Mouse (Mus musculus) gastrocnemius, postnatal 14 days (tissue): ENCODE measurements at regions not wholly inside any gene's neighbourhood (a gene's known extent, or its start where the extent isn't known, plus 50 kb on each side); places are given as distances from the start of the nearest gene placed in this dataset.

Source experiments
- DNase-seq: peaks from one replicate; pipeline ENCODE4 v3.0.0; 2021; ENCODE audit warnings: mixed read lengths
- intact Hi-C: fragments of 180-260 bp; cut with DNase I; formaldehyde crosslinking; loops from one replicate; pipeline ENCODE4 v1.15.1; 2025; ENCODE audit warnings: low total_unique reads

- intact Hi-C loops = no loop called here
- no peak for DNase-seq
Observed at GRCm38 (mm10) chr8:109395133-109395855, 98.5 kb upstream of the Pmfbp1 start.

GRCm38 (mm10) chr8:109399616-109400015 lies 94.2 kb upstream of the Pmfbp1 start:
- intact Hi-C loops = no loop called here
- DNase-seq = no peak

DNA sequence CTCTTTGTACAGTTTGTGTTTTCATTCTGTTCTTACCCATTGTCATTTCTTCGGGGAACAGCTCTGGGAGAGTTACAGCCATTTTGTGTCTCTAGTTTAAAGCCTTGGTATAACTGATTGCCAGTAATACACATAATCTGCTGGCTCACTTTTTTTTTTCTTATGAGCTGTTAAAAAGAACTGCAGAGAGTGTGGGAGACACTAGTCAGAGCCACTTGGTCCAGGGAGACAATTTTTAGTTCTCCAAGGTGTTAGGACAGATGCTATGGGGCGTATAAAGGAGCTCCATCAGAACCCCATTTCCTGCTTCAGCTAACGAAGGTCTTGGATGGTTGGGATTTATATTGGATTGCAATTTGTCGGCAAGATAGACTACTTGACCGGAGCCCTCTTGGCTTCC lies 93.6 kb upstream of the Pmfbp1 start:
- intact Hi-C loops = no loop called here
- no peak for DNase-seq

DNA sequence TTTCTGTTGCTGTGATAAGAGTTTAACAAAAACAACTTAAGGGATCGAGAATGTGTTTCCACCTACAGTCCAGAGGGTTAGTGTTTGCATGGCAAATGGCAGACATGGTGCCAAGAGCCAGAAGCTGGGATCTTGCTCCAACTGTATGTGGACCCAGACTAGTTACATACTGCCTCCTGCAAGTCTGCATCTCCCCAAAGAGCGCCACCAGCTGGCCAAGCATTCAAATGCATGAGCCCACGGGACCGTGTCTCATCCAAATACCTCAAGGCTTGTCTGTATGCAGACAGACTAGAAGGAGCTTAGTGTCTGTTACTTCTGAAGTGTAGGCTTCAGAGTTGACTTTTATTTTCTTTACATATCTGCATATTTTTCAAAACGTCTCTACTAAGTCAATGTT lies 85.9 kb upstream of the Pmfbp1 start:
- intact Hi-C loops = no loop called here
- no peak for DNase-seq

DNA sequence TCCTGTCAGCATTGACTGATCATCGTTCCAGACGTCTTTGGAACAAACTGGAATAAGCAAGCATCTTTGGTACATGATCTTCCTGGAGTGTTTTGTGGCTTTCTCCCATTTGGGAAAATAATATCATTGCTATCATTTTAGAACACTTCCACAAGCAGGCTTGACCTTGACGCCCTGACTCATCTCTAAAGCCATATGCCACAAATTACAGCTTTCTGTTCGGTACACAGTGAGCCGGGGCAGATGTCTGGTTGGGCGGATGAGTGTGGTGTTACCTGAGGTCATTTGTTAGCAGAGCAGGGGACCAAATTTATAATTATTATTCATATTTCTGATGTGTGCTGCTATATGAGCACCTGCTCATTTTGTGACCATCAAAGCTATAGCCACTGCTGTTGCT lies 83.3 kb upstream of the Pmfbp1 start:
- no peak for DNase-seq
- intact Hi-C loops = no loop called here

DNA sequence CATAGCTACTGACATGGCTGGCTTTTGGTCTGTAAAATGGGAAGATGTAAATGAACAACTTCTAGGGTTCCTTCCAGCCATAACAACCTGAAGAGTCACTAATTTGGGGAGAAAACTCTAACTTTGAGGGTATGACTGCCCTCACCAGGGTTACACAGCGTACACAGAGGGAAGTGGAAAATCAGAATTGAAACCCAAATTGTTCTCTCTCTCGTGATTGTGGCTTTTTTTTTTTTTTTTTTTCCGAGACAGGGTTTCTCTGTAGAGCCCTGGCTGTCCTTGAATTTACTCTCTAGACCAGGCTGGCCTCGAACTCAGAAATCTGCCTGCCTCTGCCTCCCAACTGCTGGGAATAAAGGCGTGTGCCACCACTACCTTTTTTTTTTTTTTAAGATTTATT lies 80.4 kb upstream of the Pmfbp1 start:
- no peak for DNase-seq
- intact Hi-C loops = no loop called here

GRCm38 (mm10) chr8:109415315-109415714 lies 78.5 kb upstream of the Pmfbp1 start:
- intact Hi-C loops = no loop called here
- no peak for DNase-seq

GRCm38 (mm10) chr8:109415906-109416305 lies 77.9 kb upstream of the Pmfbp1 start:
- intact Hi-C loops = no loop called here
- no peak for DNase-seq

- no peak for DNase-seq
- intact Hi-C loops = no loop called here
Observed at GRCm38 (mm10) chr8:109416327-109417100, 77.3 kb upstream of the Pmfbp1 start.

DNA sequence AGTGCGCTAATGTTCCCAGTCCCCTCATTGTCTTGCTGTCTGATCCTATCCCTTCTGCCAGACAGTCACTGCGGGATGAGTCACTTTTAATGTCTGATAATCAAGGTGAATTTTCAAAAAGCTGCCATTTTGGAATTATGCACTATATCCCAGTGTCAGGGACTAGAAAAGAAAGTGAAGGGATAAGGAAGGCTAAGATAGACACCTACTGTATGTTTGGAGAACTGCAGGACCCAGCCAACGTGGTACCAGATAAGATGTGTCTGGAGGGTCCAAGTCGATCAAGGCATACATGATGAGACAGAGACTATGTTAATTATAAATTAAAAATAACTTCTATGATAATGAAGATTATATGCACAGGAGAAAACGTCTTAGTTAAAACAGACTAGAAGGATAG lies 76.6 kb upstream of the Pmfbp1 start:
- no peak for DNase-seq
- intact Hi-C loops = no loop called here

- no peak for DNase-seq
- intact Hi-C loops = no loop called here
Observed at GRCm38 (mm10) chr8:109417971-109418370, 75.9 kb upstream of the Pmfbp1 start.

DNA sequence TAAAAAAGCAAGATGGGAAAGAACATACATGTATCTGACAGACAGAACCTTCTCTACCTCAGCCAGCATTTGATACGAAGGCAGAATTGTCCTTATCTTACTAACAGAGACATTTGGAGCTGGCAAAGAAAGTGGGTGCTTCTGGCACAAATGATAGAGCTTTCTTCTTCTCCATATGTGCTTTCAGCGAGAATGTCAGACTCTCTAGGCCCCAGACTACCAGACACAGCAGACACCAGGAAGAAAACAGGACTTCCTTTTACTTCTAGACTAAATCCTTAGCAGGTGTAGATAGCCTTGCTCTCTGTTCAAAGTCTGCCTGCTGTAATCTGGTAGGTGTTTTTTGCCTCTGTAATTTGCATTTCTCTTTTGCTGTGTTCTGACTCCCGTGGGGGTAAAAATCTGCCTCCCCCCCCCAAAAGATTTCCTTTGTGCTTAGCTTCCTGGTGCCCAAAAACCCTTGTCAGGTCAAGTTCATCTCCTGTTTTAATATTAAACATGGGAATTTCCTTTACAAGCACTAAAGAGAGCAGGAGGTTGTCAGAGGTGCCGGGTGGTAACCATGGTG lies 74.7 kb upstream of the Pmfbp1 start:
- intact Hi-C loops = no loop called here

GRCm38 (mm10) chr8:109424004-109424403 lies 69.8 kb upstream of the Pmfbp1 start:
- intact Hi-C loops = no loop called here

More for the DNA sequence above, 74.7 kb upstream of the Pmfbp1 start:
- no peak for DNase-seq

GRCm38 (mm10) chr8:109428551-109428950 lies 65.3 kb upstream of the Pmfbp1 start:
- intact Hi-C loops = no loop called here
- no peak for DNase-seq

More at GRCm38 (mm10) chr8:109424004-109424403, 69.8 kb upstream of the Pmfbp1 start:
- DNase-seq = no peak

GRCm38 (mm10) chr8:109434538-109434937 lies 59.3 kb upstream of the Pmfbp1 start:
- intact Hi-C loops = no loop called here

GRCm38 (mm10) chr8:109436056-109436455 lies 57.8 kb upstream of the Pmfbp1 start:
- no peak for DNase-seq
- intact Hi-C loops = no loop called here

More at GRCm38 (mm10) chr8:109434538-109434937, 59.3 kb upstream of the Pmfbp1 start:
- DNase-seq = no peak

GRCm38 (mm10) chr8:109436830-109437567 lies 56.8 kb upstream of the Pmfbp1 start:
- peak; percentile 16 for DNase-seq
- intact Hi-C loops = no loop called here

DNA sequence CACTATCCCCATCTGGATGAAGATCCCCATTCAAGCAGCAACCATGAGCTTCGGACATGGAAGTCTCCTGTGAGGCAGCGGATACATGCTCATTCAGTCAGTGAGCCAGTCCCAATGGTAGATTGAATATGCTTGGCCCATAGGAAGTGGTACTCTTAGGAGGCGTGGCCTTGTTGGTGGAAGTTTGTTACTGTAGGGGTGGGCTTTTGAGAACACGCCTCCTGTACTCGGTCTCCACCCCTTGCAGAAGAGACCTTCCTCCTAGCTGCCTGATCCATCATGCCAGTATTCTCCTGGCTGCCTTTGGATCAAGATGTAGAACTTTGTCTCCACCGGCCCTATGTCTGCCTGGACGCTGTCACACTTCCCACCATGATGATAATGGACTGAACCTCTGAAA lies 55.3 kb upstream of the Pmfbp1 start:
- DNase-seq = no peak
- intact Hi-C loops = no loop called here
